Mouse (Mus musculus): ENCODE data around the gene Crls1.

Gene Crls1

DNA sequence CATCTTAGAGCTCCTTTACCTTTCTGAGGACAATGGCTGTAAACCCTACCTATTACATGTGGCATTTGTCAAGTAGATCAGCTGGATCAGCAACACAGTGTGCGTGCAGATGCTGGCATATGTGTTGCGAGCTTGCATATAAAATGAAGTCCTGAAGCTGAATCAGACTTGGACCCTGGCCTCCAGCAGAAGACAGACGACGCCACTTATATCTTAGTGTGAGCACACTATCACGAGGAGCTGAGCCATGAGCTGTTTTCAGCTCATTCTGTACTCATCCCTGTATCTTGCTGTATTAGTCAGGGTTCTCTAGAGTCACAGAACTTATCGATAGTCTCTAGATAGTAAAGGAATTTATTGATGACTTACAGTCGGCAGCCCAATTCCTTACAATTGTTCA is 38.8 kb downstream of the Crls1 start:
- no peak for DNase-seq

DNA sequence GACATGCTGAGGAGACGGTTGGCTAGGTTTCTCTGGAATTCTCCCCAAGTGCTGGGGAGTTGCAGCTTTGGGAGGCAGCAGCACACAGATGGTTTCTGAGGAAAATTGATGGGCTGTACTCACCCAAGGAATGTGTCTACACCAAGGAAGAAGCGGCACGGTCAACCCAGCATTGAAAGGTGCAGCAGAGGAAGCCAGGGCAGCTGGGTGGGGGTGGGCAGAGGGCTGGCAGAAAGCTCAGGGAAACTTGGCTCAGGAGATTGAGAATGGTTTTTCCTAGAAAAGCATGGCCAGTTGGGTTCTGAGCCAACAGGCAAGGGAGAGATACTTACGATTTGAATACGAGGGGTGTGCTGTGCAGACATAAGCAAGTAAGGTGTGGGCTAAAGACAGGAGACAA is 47.4 kb downstream of the Crls1 start:
- no peak for DNase-seq

DNA sequence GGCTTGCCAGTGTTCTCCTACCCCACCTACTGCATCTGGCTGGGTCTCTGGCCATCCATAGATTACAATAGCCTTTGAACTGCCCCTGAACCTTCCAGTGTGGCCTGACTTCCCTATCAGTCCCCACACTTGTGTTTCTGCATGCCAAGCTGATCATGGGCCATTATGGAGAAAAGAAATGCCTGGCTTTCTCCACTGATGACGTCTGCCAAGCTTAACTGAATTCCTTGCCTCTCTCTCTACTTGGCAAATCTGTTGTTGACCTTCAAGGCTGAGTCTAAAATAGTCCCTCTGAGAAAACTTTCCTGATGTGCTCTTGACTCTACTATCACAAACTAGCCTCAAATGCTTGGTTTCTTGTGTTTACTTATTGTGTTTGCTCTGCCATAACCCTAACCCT is 51.7 kb downstream of the Crls1 start:
- no peak for DNase-seq

DNA sequence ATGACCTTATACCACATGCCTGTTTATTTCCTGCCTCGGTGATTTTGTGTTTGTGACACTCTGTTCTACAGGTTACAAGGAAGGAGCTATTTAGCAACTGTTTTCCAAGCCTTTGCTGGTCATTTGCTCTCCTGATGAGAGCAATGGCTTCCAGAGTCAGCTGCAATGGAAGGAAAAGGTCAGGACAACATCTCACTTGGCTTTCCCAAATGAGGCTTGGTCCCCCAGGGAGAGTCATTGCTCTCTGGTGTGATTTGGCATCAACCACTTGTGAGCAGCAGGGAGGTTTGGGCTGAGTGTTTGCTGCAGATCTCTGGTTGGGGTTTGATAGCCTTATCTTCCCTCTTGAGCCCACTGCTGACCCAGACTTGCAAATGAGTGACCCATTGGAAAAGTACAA is 54.1 kb downstream of the Crls1 start:
- DNase-seq: no peak

DNA sequence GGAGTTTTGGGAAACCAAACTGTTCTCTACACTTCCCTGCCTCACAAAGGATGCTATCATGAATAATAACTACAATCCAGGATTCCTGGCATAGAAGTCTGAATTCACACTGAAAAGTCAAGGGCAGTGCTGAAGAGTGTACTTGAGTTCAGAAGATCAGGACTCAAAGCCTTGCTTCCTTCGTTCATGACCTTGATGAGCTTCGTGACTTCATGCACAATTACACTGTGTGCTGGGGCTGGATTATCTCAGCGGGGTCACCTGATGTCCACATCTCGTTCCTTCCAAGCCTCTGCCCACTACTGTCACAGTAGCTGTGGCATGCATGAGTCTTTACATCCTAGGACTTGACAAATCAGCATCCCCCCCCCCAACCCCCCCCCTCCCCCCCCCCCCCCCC is 55.2 kb downstream of the Crls1 start:
- DNase-seq: no peak

DNA sequence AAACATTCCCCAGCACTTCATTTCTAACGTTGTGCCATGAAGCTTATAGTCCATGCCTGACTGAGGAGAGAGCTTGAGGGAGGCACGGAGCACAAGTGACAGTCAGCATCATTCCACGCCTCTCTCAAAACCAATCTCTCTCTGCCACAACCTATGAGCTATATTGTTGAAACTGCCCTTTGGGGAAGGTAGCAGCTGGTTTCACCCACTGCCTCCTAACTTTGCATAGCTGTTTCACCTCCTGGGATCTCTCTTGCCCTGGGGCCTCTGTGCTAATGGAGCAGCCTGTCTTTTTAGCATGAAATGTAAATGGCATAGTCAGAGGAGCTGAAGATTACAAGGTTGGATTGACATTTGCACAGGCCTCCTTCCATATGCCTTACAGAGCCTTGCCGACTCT is 55.6 kb downstream of the Crls1 start:
- no peak for DNase-seq

DNA sequence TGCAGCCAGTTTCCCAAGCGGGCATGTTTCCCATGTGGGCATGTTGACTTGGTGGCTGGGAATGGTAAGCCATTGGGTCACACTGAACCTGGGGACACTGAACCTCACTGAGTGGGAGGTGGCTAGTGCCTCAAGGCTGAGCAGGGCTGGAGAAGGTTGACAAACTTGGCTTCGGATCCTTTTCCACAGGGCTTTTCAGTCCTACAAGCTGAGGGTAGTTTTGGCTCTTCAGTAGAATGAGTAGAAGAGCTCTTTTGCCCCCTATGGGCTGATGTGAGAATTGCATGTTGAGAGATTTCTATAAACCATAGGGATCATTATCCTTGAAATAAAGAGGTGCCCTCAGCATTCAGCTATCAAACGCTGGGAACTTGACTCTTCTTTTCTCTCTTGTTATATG is 57.0 kb downstream of the Crls1 start:
- DNase-seq: peak; percentile 37

DNA sequence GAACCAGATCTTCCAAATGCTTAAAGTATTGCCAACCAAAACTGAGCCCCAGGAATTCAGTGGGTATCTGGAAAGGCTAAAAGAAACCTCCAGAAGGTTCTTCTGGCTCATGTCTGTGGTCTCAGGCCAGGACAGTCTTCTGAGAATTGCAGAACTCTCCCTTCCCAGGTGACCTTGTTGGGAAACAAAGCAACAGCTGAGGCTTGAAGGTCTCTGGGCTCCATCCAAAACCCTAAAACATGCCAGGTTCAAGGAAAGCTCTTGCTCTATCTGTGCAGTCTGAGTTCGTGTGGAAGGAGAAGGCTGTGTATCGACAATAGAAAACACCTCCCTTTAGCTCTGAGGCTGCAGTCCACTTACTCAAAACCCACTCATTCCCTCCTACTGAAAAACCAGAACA is 58.5 kb downstream of the Crls1 start:
- DNase-seq: no peak

DNA sequence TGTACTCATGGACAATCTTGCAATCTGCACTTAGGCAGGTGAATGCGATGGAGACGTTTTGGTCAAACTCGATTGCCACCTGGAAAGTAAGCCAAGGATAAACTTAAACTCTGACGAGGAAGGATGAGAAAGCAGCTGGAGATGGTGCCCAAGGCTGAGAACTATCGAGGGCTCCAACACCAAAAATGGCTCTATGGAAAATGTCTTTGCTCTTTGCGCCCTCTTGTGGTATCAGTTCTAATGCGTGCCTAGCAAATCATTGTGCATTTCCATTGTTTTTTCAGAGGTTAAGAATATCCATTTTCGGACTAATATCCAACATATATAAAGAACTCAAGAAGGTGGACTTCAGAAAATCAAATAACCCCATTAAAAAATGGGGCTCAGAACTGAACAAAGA is 60.3 kb downstream of the Crls1 start:
- DNase-seq: peak; percentile 23

DNA sequence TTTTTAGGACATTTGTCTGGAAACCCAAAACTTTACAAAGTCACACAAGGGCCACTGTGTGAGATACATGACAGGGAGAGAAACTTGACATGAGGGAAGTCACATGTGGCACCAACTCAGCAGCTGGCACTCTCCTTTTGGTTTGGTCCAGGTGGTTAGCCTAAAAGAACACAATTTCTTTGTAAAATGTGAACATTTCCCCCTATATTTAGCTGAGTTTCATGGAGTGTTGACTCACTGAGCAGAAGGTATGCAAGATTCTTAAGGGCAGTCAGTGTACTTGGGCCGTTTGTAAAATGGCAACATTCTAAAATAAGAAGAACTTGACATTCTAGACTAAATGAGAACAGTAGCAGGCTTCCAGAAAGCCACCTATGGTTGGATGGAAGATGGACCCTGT is 68.3 kb downstream of the Crls1 start:
- DNase-seq: peak; percentile 21
